Mouse (Mus musculus): ENCODE results near the gene Tcp11l2.
A peak's percentile ranks its signal among the peaks of the same experiment; 100 is the strongest.

Tcp11l2 gene

DNA sequence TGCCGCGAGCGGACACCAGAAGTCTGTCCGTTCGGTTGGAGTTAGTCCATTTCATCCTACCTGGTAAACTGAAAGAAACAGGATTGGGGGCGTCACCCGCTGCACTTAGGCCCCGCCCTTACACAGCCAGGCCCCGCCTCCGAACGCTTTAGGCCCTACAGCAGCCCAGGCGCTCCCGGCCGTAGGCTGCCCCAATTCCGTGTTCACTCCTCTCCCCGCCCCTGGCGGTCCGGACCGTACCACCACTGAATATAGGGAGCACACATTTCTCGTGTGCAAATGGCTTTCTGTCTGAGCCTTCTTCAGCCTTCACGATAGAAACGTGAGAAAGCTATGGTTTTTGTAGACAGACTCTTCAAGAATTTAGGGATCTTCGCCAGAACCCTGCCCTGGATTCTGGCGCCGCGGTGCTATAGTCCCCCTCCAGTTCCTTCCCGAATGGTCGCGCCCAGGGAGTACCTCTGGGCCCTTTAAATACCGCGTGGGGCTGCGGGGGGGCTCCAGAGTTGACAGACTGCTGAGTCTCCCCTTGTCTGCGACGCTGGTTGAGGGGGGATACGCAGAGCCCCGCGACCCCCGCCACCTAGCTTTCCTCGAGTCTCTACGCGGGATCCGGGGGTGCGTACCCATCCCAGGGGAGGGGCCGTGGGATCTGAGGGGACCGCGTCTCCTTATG, at the start of gene Tcp11l2:
Tcp11l2 (plus strand) TSS at position 232 of the 676 bp plus-strand sequence.
- Histone ChIP-seq H3K27me3 (ENCODE audit: insufficient read depth, low read length) (peaks cover 15% of the 10 kb centered on the region; the same call in 1 of the 2 replicates), H3K36me3 (ENCODE audit: insufficient read depth, low read length) (no peaks in the 10 kb centered on the region), H3K4me1 (replicated peaks; ENCODE audit: low read depth, low read length) (peaks cover 25% of the 10 kb centered on the region), H3K4me3 (replicated peaks; ENCODE audit: low read length) (peak within 1 kb of the TSS; percentile 99), H3K9me3 (ENCODE audit: low read length) (peaks cover 7% of the 10 kb centered on the region)
- TF ChIP-seq NANOG (IDR thresholded peaks at IDR 0.05; ENCODE audit: borderline replicate concordance, low read length) (no peak), POU5F1 (IDR thresholded peaks at IDR 0.05; ENCODE audit: borderline replicate concordance, low read length) (no peak), CTCF (conservative IDR thresholded peaks at IDR 0.05; ENCODE audit: low read length) (no peak)

DNA sequence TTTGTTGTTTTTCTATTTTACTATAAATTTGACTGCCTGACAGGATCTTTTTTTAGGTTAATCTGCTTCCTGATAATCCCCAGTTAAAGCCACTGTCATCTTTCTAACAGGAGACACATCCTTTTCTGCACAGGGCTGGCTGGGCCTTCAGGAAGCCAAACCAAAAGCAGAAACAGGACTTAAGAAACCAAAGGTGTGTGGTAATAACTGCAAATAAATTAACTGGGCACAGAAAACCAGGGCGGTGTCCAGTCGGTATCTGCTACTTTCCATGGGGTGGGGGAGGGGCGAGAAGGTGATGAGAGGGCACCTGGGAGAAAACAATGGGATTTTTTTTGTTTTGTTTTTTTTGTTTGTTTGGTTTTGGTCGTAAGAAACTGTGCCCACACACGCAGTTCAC, 49.4 kb upstream of the Tcp11l2 start:
- Histone ChIP-seq H3K27me3 (ENCODE audit: insufficient read depth, low read length) (no peaks in the 10 kb centered on the region), H3K4me1 (replicated peaks; ENCODE audit: low read depth, low read length) (peaks cover 93% of the 10 kb centered on the region), H3K4me3 (replicated peaks; ENCODE audit: low read length) (0 out of 2 replicates have a peak overlapping the region, but pooled peaks have one; percentile 2), H3K36me3 (ENCODE audit: insufficient read depth, low read length) (peaks cover 59% of the 10 kb centered on the region), H3K9me3 (ENCODE audit: low read length) (no peaks in the 10 kb centered on the region)
- TF ChIP-seq NANOG (IDR thresholded peaks at IDR 0.05; ENCODE audit: borderline replicate concordance, low read length): no peak

DNA sequence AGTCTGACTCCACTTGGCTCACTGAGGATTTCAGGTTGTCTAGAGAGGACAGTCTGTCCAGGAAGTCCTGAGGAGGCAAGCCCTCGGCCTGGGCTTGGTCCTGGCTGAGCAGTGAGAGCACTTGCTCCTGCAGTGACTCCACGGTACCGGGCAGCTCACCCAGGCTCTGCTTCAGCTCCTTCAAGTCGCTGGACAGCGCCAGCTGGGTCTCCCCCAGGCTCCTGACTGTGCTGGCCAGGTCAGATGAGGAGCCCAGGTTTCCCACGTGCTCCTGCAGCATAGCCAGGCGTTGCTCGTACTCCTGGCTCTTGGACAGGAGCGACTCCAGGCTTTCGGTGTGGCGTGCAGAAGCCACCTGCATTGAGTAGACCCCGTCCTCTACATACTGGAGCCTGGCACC, 48.8 kb upstream of the Tcp11l2 start:
- Histone ChIP-seq H3K27me3 (ENCODE audit: insufficient read depth, low read length) (peaks cover under 1% of the 10 kb centered on the region; the same call in 1 of the 2 replicates), H3K9me3 (ENCODE audit: low read length) (no peaks in the 10 kb centered on the region), H3K4me3 (replicated peaks; ENCODE audit: low read length) (peak overlapping the region; percentile 24; the same call in 1 of the 2 replicates), H3K4me1 (replicated peaks; ENCODE audit: low read depth, low read length) (peaks cover 96% of the 10 kb centered on the region), H3K36me3 (ENCODE audit: insufficient read depth, low read length) (peaks cover 62% of the 10 kb centered on the region)
- no peak for TF ChIP-seq POU5F1 (IDR thresholded peaks at IDR 0.05; ENCODE audit: borderline replicate concordance, low read length)
- TF ChIP-seq CTCF (conservative IDR thresholded peaks at IDR 0.05; ENCODE audit: low read length): no peak
- TF ChIP-seq NANOG (IDR thresholded peaks at IDR 0.05; ENCODE audit: borderline replicate concordance, low read length): no peak

- TF ChIP-seq NANOG (IDR thresholded peaks at IDR 0.05; ENCODE audit: borderline replicate concordance, low read length) (no peak), CTCF (conservative IDR thresholded peaks at IDR 0.05; ENCODE audit: low read length) (no peak), POU5F1 (IDR thresholded peaks at IDR 0.05; ENCODE audit: borderline replicate concordance, low read length) (no peak)
- H3K27me3 ChIP-seq (ENCODE audit: insufficient read depth, low read length): peaks cover 8% of the 10 kb centered on the region
- peaks cover 88% of the 10 kb centered on the region for H3K4me1 ChIP-seq (replicated peaks; ENCODE audit: low read depth, low read length)
- no peak overlapping the region for H3K4me3 ChIP-seq (replicated peaks; ENCODE audit: low read length)
- peaks cover 53% of the 10 kb centered on the region for H3K36me3 ChIP-seq (ENCODE audit: insufficient read depth, low read length)
- H3K9me3 ChIP-seq (ENCODE audit: low read length): no peaks in the 10 kb centered on the region
Measured at GRCm38 (mm10) chr10:84530388-84530787, 46.0 kb upstream of the Tcp11l2 start.

GRCm38 (mm10) chr10:84531576-84531975, 44.9 kb upstream of the Tcp11l2 start:
- H3K9me3 ChIP-seq (ENCODE audit: low read length): no peaks in the 10 kb centered on the region
- TF ChIP-seq CTCF (conservative IDR thresholded peaks at IDR 0.05; ENCODE audit: low read length) (no peak), POU5F1 (IDR thresholded peaks at IDR 0.05; ENCODE audit: borderline replicate concordance, low read length) (no peak), NANOG (IDR thresholded peaks at IDR 0.05; ENCODE audit: borderline replicate concordance, low read length) (no peak)
- peak overlapping the region; percentile 89 for H3K4me3 ChIP-seq (replicated peaks; ENCODE audit: low read length)
- peaks cover 87% of the 10 kb centered on the region for H3K4me1 ChIP-seq (replicated peaks; ENCODE audit: low read depth, low read length)
- H3K36me3 ChIP-seq (ENCODE audit: insufficient read depth, low read length): peaks cover 53% of the 10 kb centered on the region
- H3K27me3 ChIP-seq (ENCODE audit: insufficient read depth, low read length): peaks cover 12% of the 10 kb centered on the region

DNA sequence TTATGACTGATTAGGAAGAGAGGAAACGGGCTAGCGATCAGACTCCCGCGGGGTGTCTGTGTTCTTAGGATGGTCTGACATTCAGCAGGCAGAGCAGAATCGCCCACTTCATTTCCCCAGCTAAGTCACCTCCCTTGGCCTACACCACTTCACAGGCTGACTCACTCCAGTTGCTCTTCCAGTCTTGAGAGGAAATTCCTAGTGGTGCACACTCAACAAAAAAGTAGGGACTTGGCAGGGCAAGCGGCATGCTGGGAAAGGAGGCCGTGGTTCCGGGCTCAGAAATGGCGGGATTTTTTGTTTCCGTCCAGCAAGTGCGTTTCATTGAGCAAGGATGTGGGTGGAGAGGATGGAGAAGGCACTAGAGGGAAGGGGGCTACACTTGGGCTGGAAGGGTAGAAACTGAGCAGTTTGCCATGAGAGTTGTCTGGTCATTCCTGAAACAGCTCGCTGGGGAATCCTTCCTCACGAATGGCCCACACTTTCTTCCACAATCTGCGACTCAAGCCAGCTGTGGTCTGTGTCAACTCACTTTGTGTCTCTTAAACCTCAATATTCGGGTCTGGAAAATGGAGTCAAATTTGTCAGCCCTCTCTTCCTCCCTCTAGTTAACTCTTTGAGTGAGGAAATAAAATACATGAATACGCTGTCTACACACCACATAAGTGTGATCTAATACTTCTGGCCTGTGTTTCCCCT, 44.1 kb upstream of the Tcp11l2 start:
- Histone ChIP-seq H3K4me1 (replicated peaks; ENCODE audit: low read depth, low read length) (peaks cover 80% of the 10 kb centered on the region), H3K27me3 (ENCODE audit: insufficient read depth, low read length) (peaks cover 12% of the 10 kb centered on the region), H3K9me3 (ENCODE audit: low read length) (no peaks in the 10 kb centered on the region), H3K36me3 (ENCODE audit: insufficient read depth, low read length) (peaks cover 49% of the 10 kb centered on the region), H3K4me3 (replicated peaks; ENCODE audit: low read length) (peak overlapping the region; percentile 89)
- TF ChIP-seq POU5F1 (IDR thresholded peaks at IDR 0.05; ENCODE audit: borderline replicate concordance, low read length) (no peak), NANOG (IDR thresholded peaks at IDR 0.05; ENCODE audit: borderline replicate concordance, low read length) (no peak), CTCF (conservative IDR thresholded peaks at IDR 0.05; ENCODE audit: low read length) (no peak)

- no peaks in the 10 kb centered on the region for H3K9me3 ChIP-seq (ENCODE audit: low read length)
- peaks cover 40% of the 10 kb centered on the region for H3K36me3 ChIP-seq (ENCODE audit: insufficient read depth, low read length)
- peaks cover 71% of the 10 kb centered on the region for H3K4me1 ChIP-seq (replicated peaks; ENCODE audit: low read depth, low read length)
- H3K27me3 ChIP-seq (ENCODE audit: insufficient read depth, low read length): peaks cover 12% of the 10 kb centered on the region
- H3K4me3 ChIP-seq (replicated peaks; ENCODE audit: low read length): peak overlapping the region; percentile 89
- TF ChIP-seq CTCF (conservative IDR thresholded peaks at IDR 0.05; ENCODE audit: low read length) (no peak), NANOG (IDR thresholded peaks at IDR 0.05; ENCODE audit: borderline replicate concordance, low read length) (no peak), POU5F1 (IDR thresholded peaks at IDR 0.05; ENCODE audit: borderline replicate concordance, low read length) (no peak)
Measured at GRCm38 (mm10) chr10:84532911-84533882, 43.2 kb upstream of the Tcp11l2 start.

All from E14TG2a.4 (cell line).